Mouse (Mus musculus) ZHBTc4 (cell line): Measurements from ENCODE around the gene Tspan12.

Experiments used
- DNase-seq: peaks from one replicate; pipeline ENCODE4 v3.0.0-alpha.2; 2011; ENCODE audit warnings: low read depth, low spot score

The Tspan12 gene

GRCm38 (mm10) chr6:21774213-21774916, 78.0 kb downstream of the Tspan12 start:
- DNase-seq: no peak

GRCm38 (mm10) chr6:21769447-21769809, 82.9 kb downstream of the Tspan12 start:
- DNase-seq: no peak

GRCm38 (mm10) chr6:21768745-21769446, 83.4 kb downstream of the Tspan12 start:
- DNase-seq: no peak

- DNase-seq: no peak
Measured at GRCm38 (mm10) chr6:21767787-21768221, 84.5 kb downstream of the Tspan12 start.

GRCm38 (mm10) chr6:21747536-21747935, 104.8 kb downstream of the Tspan12 start:
- no peak for DNase-seq

- DNase-seq: no peak
Measured at GRCm38 (mm10) chr6:21744615-21745266, 107.6 kb downstream of the Tspan12 start.

- DNase-seq: no peak
Measured at GRCm38 (mm10) chr6:21740606-21741005, 111.7 kb downstream of the Tspan12 start.

GRCm38 (mm10) chr6:21722238-21722637, 130.1 kb downstream of the Tspan12 start:
- no peak for DNase-seq
